Mouse (Mus musculus): ENCODE data around the gene Mab21l3.

DNA sequence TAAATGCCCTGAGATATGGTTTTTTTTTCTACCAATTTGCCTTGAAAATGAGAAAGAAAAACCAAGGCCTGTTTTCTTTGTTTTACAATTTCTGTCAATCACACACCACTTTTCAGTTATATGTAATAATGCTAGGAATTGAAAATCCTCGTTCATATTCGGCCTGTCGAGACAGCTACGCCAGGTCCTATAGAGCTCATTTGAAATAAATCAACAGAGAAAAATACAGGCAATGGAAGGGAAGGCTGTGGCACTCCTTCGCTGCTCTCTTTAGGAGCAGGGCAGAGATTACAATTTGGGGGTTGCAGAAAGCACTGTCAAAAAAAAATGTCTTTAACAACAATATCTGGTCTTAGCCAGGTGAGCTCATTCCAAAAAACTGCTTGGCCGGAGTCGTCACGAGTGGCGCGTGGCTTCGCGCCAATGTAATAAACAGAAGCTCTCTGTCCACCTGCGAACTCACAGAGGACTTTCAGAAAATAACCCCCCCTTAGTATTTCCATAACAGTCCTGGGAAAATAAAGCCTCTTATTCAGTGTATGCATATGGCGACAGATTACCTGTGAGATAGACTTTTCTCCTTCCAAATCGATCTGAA lies 48.7 kb upstream of the Mab21l3 start:
- no peak for TF ChIP-seq CTCF (IDR thresholded peaks at IDR 0.05; ENCODE audit: low read depth, low read length)
- TF ChIP-seq POLR2A (IDR thresholded peaks at IDR 0.05; ENCODE audit: borderline replicate concordance, low read depth, low read length), result no peak
